Mouse (Mus musculus) ES-E14 (cell line): ENCODE measurements around the gene Cd200. TPM values are rescaled to one million over a fixed set of nuclear protein-coding genes. Genes with fewer than 3 reads are reported as not detected.

Experiments used
- DNase-seq: peaks from one replicate; pipeline ENCODE4 v3.0.0-alpha.2; 2013; ENCODE audit warnings: low read depth, low spot score
- H3K27ac ChIP-seq: 2 replicates; pipeline ENCODE4 v1.5.1; 2012; ENCODE audit warnings: low read depth, mild to moderate bottlenecking, low read length, moderate library complexity, mixed read lengths; ENCODE audit not compliant: poor library complexity, insufficient read depth, severe bottlenecking
- H3K36me3 ChIP-seq: 2 replicates; pipeline ENCODE4 v1.6.1; 2012; ENCODE audit warnings: mild to moderate bottlenecking, low read length, moderate library complexity, mixed read lengths; ENCODE audit not compliant: control insufficient read depth, poor library complexity, insufficient read depth, severe bottlenecking
- H3K4me1 ChIP-seq, 2 experiments: fragments of 150-350 bp in 1 of 2; sonication (generic) in 1 of 2; 2 replicates each; pipeline ENCODE4 v1.6.1; 2012; ENCODE audit warnings: low read length in 2 of 2, mild to moderate bottlenecking in 1 of 2, mixed read lengths in 1 of 2; ENCODE audit not compliant: control insufficient read depth in 2 of 2, insufficient read depth in 2 of 2, poor library complexity in 1 of 2
- H3K4me3 ChIP-seq, 2 experiments: fragments of 150-350 bp in 1 of 2; sonication (generic) in 1 of 2; 2 replicates each; pipeline ENCODE4 v1.5.1; 2012; ENCODE audit warnings: low read length in 2 of 2, low read depth in 1 of 2, mild to moderate bottlenecking in 1 of 2, mixed read lengths in 1 of 2; ENCODE audit not compliant: insufficient read depth in 1 of 2, poor library complexity in 1 of 2, severe bottlenecking in 1 of 2
- H3K9ac ChIP-seq: 2 replicates; pipeline ENCODE4 v1.6.1; 2012; ENCODE audit warnings: low read depth, mild to moderate bottlenecking, low read length, mixed read lengths; ENCODE audit not compliant: poor library complexity, insufficient read depth, severe bottlenecking
- H3K9me3 ChIP-seq: fragments of 150-350 bp; sonication (generic); 2 replicates; pipeline ENCODE4 v1.6.1; 2012; ENCODE audit warnings: low read depth, mild to moderate bottlenecking, low read length; ENCODE audit not compliant: control insufficient read depth, insufficient read depth
- CHD2 ChIP-seq: IDR thresholded peaks from 2 replicates; pipeline ENCODE4 v1.6.1; 2014; ENCODE audit warnings: mild to moderate bottlenecking, low read depth, low read length, inconsistent platforms
- HCFC1 ChIP-seq: IDR thresholded peaks from 2 replicates; pipeline ENCODE4 v1.6.1; 2012; ENCODE audit warnings: low read length, inconsistent platforms, borderline replicate concordance; ENCODE audit not compliant: insufficient read depth
- MAFK ChIP-seq: IDR thresholded peaks from 2 replicates; pipeline ENCODE4 v1.6.1; 2014; ENCODE audit warnings: mild to moderate bottlenecking, low read depth, low read length, inconsistent platforms; ENCODE audit not compliant: insufficient read depth
- ZC3H11A ChIP-seq: IDR thresholded peaks from 2 replicates; pipeline ENCODE4 v1.6.1; 2012; ENCODE audit warnings: low read depth, mild to moderate bottlenecking, inconsistent platforms, low read length, borderline replicate concordance
- ZNF384 ChIP-seq: IDR thresholded peaks from 2 replicates; pipeline ENCODE4 v1.6.1; 2012; ENCODE audit warnings: low read depth, low read length, inconsistent platforms
- in situ Hi-C, 2 experiments: fragments of 600-800 bp; cut with MboI; formaldehyde crosslinking; loops; one replicate each; pipeline ENCODE4 v1.15.1; 2025; ENCODE audit warnings: low sequenced_read_pairs in 2 of 2, inconsistent platforms in 1 of 2; ENCODE audit not compliant: unreplicated experiment in 2 of 2
- total RNA-seq: library from RNA; depleted of rRNA; stranded (reverse); fragments of 300-350 nt; gene quantifications from 2 replicates; pipeline ENCODE4 v1.2.3, GENCODE M21; 2012

The Cd200 gene
- total RNA-seq, 1 experiment: 13.3 TPM

DNA sequence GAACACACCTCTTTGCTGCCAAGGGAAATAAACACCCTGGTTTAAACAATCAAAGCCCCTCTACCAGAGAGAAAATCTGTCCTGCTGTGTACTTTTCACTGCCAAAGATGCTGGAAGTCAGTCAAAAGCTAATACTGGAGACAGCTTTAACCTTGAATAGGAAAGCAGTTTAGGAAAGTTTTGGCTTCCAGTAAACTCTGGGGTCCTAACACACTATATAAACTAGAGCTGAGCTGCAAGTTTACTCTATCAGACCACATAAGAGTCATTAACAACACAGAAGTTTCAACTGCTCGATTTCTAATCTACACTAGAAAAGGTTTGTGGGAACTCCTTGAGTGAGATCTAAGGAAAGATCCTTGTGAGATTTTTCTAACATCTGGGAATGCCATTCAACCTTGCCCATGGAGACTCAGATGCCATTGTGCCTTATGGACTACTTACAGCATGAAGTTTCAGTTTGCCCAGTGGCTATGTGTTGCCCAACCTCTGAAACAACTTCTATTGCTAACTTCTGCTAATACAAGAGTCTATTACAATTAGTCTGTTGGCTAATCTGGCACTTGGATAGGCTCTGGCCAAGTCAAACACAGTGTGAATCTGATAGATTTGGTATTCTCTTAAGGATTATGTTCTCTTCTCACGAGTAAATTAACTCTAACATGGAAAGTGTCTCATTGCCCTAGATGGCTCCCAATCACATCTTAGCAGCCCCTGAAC, 33.2 kb downstream of the Cd200 start:
- Histone ChIP-seq H3K36me3 (no peaks in the 10 kb centered on the region), H3K9me3 (no peaks in the 10 kb centered on the region), H3K27ac (no peak overlapping the region), H3K4me3 (no peak overlapping the region), H3K9ac (no peak overlapping the region), H3K4me1 (no peaks in the 10 kb centered on the region)
- TF ChIP-seq ZC3H11A: no peak
- TF ChIP-seq HCFC1: no peak
- no peak for TF ChIP-seq CHD2
- no peak for TF ChIP-seq MAFK
- no peak for TF ChIP-seq ZNF384
- DNase-seq: no peak
- in situ Hi-C loops: no loop called here

DNA sequence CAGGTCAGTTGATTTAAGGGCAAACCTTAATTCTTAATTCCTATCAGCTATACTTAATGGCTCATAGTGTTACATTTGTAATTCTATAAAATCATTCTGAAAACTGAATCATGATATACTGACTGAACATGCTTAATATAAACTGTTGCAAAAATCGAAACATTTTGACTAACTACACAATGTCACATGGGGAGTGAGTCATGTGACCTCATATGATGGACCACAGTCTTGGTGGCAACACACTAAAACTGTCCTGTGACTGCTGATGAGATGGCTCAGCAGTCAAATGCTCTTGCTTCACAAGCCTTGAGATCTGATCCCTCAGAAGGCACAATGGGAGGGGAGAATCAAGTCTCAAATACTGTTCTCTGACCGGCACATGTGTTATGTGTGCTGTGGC, 34.8 kb downstream of the Cd200 start:
- H3K4me3 ChIP-seq: no peak overlapping the region
- H3K9ac ChIP-seq: no peak overlapping the region
- TF ChIP-seq ZC3H11A: no peak
- TF ChIP-seq ZNF384: no peak
- TF ChIP-seq HCFC1: no peak
- TF ChIP-seq CHD2: no peak
- TF ChIP-seq MAFK: no peak
- DNase-seq: no peak
- no peaks in the 10 kb centered on the region for H3K9me3 ChIP-seq
- no peaks in the 10 kb centered on the region for H3K36me3 ChIP-seq
- H3K4me1 ChIP-seq: no peaks in the 10 kb centered on the region
- H3K27ac ChIP-seq: no peak overlapping the region
- in situ Hi-C loops: no loop called here

DNA sequence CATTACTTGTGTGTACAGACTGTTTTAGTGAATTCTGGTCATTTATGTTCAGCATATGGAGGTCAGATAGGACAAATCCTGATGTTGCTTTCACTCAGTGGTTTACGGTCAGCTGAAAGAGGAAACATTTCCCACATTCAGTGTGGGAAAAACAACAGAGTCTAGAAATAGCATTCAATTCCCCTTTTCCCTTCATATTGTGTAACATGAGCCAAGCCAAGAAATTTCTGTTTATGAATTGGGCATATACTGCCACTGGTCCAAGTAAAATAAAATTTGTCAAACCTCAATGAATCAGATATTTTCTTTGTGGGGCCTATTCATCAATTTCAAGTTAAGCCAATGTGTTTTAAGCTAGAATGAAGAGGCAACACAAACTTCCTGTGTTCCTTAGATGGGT, 37.8 kb downstream of the Cd200 start:
- Histone ChIP-seq H3K9ac (no peak overlapping the region), H3K36me3 (no peaks in the 10 kb centered on the region), H3K9me3 (no peaks in the 10 kb centered on the region), H3K4me3 (no peak overlapping the region), H3K4me1 (no peaks in the 10 kb centered on the region), H3K27ac (no peak overlapping the region)
- no peak for TF ChIP-seq HCFC1
- no peak for TF ChIP-seq MAFK
- TF ChIP-seq ZNF384: no peak
- no peak for TF ChIP-seq ZC3H11A
- no peak for TF ChIP-seq CHD2
- in situ Hi-C loops: no loop called here
- DNase-seq: no peak

DNA sequence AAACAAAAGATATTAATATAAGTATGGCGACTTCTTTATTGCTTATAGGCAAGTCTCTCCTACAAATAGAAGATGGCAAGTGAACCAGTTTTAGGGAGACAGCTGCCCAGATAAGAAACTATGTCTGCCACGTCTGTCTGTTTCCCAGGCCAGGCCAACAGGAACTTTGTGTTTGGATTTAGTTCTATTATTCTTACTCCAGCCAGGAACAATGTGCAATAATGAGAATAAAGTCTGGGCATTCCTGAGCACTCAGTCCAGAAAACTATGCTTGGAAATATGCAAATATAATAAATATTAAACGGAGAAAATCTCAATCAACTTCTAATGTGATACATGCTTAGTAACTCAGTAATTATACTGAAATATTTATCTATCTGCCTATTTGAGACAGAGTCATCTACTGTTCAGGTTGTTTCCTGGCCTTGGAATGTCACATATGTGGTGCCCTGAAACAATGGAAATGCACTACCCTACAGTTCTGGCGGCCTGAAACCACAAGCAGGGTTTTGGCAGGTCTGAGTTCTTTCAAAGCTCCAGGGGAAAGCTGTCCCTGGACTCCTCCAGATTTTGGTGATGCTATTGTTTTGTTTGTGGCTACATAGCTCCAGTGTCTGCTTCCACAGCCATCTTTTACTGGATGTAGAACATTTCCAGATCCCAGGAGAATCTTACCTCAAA, 39.4 kb downstream of the Cd200 start:
- H3K36me3 ChIP-seq: no peaks in the 10 kb centered on the region
- DNase-seq: no peak
- TF ChIP-seq ZNF384 (no peak), MAFK (no peak), CHD2 (no peak), HCFC1 (no peak), ZC3H11A (no peak)
- H3K4me3 ChIP-seq: no peak overlapping the region
- no peaks in the 10 kb centered on the region for H3K9me3 ChIP-seq
- no peaks in the 10 kb centered on the region for H3K4me1 ChIP-seq
- no peak overlapping the region for H3K9ac ChIP-seq
- in situ Hi-C loops: no loop called here
- no peak overlapping the region for H3K27ac ChIP-seq

DNA sequence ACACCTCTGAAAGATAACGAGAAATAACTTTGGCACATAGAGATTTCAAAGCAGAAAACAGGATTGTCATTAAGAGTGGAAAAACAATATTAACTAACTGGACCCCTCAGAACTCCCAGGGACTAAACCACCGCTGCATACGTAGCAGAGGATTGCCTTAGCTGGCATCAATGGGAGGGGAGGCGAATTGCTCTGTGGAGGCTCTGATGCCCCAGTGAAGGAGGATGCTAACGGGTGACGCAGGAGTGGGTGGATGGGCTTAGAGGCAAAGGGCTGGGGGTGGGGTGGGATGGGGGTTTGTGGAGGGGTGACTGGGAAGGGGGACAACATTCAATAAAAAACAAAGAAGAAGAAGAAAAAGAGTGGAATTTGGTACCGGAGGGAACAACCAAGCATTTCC, 42.7 kb downstream of the Cd200 start:
- Histone ChIP-seq H3K27ac (no peak overlapping the region), H3K36me3 (no peaks in the 10 kb centered on the region), H3K9ac (no peak overlapping the region), H3K4me3 (no peak overlapping the region), H3K4me1 (no peaks in the 10 kb centered on the region), H3K9me3 (no peaks in the 10 kb centered on the region)
- DNase-seq: no peak
- TF ChIP-seq HCFC1 (no peak), MAFK (no peak), ZNF384 (no peak), CHD2 (no peak), ZC3H11A (no peak)
- in situ Hi-C loops: no loop called here
